Mouse (Mus musculus): Measurements from ENCODE around the gene C3.

C3 gene

GRCm38 (mm10) chr17:57250461-57251160, 22.7 kb upstream of the C3 start:
- in situ Hi-C loops (cut with MseI, MboI): no loop called here

- in situ Hi-C loops (cut with MseI, MboI): no loop called here
Observed at GRCm38 (mm10) chr17:57249186-57250181, 21.5 kb upstream of the C3 start, which contains the start of gene Trip10. TSS of gene Trip10 (plus strand) at chr17:57249455.

GRCm38 (mm10) chr17:57248771-57249170, 20.8 kb upstream of the C3 start:
- in situ Hi-C loops (cut with MseI, MboI): no loop called here

GRCm38 (mm10) chr17:57248201-57248699, 20.3 kb upstream of the C3 start, which contains the start of gene Gpr108:
TSS of gene Gpr108 (minus strand) at chr17:57248446.
- in situ Hi-C loops (cut with MseI, MboI): no loop called here

GRCm38 (mm10) chr17:57247393-57248200, 19.7 kb upstream of the C3 start:
- in situ Hi-C loops (cut with MseI, MboI): no loop called here

- in situ Hi-C loops (cut with MseI, MboI): no loop called here
Observed at GRCm38 (mm10) chr17:57246663-57247392, 18.9 kb upstream of the C3 start.

- in situ Hi-C loops (cut with MseI, MboI): no loop called here
Observed at GRCm38 (mm10) chr17:57245311-57245929, 17.5 kb upstream of the C3 start.

- in situ Hi-C loops (cut with MseI, MboI): no loop called here
Observed at GRCm38 (mm10) chr17:57243650-57244370, 15.9 kb upstream of the C3 start.

GRCm38 (mm10) chr17:57237181-57237580, 9.2 kb upstream of the C3 start:
- in situ Hi-C loops (cut with MseI, MboI): no loop called here

- in situ Hi-C loops (cut with MseI, MboI): no loop called here
Observed at GRCm38 (mm10) chr17:57235803-57236202, 7.9 kb upstream of the C3 start.

- in situ Hi-C loops (cut with MseI, MboI): no loop called here
Observed at GRCm38 (mm10) chr17:57234254-57234928, 6.5 kb upstream of the C3 start.

- in situ Hi-C loops (cut with MseI, MboI): no loop called here
Observed at GRCm38 (mm10) chr17:57233038-57233437, 5.1 kb upstream of the C3 start.

GRCm38 (mm10) chr17:57232200-57232599, 4.3 kb upstream of the C3 start:
- in situ Hi-C loops (cut with MseI, MboI): no loop called here

- in situ Hi-C loops (cut with MseI, MboI): no loop called here
Observed at GRCm38 (mm10) chr17:57231321-57231771, 3.4 kb upstream of the C3 start.

GRCm38 (mm10) chr17:57230728-57231125, 2.8 kb upstream of the C3 start:
- in situ Hi-C loops (cut with MseI, MboI): no loop called here

- in situ Hi-C loops (cut with MseI, MboI): loop anchor here in 1 of 2 experiments (10.0 kb wide), 1 partner anchor 105 kb away; no protein-coding TSS in a partner anchor
Observed at GRCm38 (mm10) chr17:57229851-57230727, 2.2 kb upstream of the C3 start.

GRCm38 (mm10) chr17:57228873-57229272, 937 bp upstream of the C3 start:
- in situ Hi-C loops (cut with MseI, MboI): loop anchor here in 1 of 2 experiments (10.0 kb wide), 1 partner anchor 106 kb away; no protein-coding TSS in a partner anchor

GRCm38 (mm10) chr17:57227468-57227867, 468 bp downstream of the C3 start:
- in situ Hi-C loops (cut with MseI, MboI): loop anchor here in 1 of 2 experiments (10.0 kb wide), 1 partner anchor 107 kb away; no protein-coding TSS in a partner anchor

Data from mouse trophoblast stem cell (cell line).